Mouse (Mus musculus): ENCODE data around the gene Cope. TPM values are rescaled to one million over a fixed set of nuclear protein-coding genes. Genes with fewer than 3 reads are reported as not detected.

Gene Cope
- polyA plus RNA-seq (2014; fragmentation: Illumina TruSeq; extraction: RNeasy Lipid Tissue Mini Kit (QIAGEN cat#74804); ENCODE audit: low read depth, low replicate concordance): 0.82 TPM

GRCm38 (mm10) chr8:70302358-70302890 is at the start of gene Cope, which contains the start of gene Ddx49:
TSS of gene Cope (plus strand) at chr8:70302518.
TSS of gene Ddx49 (minus strand) at chr8:70302489.

DNA sequence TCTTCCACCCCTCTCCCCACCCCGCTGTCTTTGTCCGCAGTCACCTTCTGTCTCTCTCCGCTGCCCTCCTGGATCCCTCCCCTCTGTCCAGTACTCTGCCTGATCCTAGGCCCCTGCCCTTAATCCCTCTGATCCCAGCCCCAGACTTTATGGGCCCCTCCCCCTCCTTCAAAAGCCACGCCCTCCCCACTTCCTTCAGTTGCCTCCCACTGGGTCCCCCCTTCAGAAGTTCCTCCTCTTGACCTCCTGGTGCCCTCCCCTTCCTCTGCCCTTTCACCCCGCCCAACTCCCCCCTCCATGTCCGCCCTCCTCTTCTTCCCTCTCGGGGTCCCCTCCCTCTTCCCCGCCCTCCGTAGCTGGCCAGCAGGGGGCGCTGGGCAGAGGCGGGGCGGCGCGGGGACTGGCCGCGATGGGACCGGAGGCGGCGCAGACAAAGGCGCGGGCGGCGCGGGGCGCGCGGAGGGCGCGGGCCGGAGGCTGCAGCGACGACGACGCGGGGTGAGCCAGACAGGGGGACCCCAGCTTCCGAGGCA is 19.6 kb upstream of the Cope start, which contains the start of gene Homer3:
Gene Homer3, plus strand, starts transcription at position 225 of the 533 bp plus-strand sequence.

DNA sequence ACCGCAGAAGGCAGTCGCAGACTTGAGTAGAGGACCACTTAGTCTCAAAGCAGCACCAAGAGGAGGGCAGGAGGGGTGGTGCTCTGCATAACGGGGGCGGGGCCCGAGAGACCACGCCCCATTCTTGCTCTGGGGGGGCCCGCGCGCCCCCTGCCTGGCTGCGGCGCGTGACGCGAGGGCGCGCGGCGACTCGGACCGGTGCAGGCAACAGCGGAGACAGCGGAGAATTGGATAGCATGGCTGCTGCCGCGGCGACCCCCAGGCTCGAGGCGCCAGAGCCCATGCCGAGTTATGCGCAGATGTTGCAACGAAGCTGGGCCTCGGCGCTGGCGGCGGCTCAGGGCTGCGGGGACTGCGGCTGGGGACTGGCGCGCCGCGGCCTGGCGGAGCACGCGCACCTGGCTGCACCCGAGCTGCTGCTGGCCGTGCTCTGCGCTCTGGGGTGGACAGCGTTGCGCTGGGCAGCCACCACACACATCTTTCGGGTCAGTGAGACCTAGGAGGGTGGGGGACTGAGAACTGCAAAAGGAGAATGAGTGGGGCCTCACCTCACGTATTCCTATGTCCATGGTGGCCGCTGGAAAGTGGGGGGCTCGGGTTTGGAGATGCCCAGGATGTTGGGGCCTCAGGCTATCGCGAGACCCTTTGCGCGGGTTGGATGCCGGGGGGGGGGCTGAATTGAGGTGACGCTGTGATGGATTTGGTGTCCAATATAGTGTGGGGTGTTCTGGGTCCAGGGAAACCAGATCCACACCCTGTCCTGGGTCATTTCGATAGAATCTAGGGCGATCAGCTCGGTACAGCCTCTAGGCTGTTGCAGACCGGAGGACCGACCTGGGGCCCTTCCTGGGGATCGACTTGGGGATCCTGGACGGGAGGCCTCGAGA is 13.5 kb downstream of the Cope start, which contains the start of gene Cers1:
Gene Cers1, plus strand, starts transcription at position 152 of the 887 bp plus-strand sequence.

GRCm38 (mm10) chr8:70329124-70329834 is 27.0 kb downstream of the Cope start, which contains the start of gene Gdf1:
TSS of gene Gdf1 (plus strand) at chr8:70329817.

GRCm38 (mm10) chr8:70353194-70353817 is 51.0 kb downstream of the Cope start, which contains the start of gene Upf1:
TSS of gene Upf1 (minus strand) at chr8:70353278.

Other genes starting within 250 kb of the Cope start
- not detected for gene Tm6sf2, start 229.6 kb upstream of the Cope start, polyA plus RNA-seq (2014; fragmentation: Illumina TruSeq; extraction: RNeasy Lipid Tissue Mini Kit (QIAGEN cat#74804); ENCODE audit: low read depth, low replicate concordance)
- gene Hapln4, start 219.1 kb upstream of the Cope start, polyA plus RNA-seq (2014; fragmentation: Illumina TruSeq; extraction: RNeasy Lipid Tissue Mini Kit (QIAGEN cat#74804); ENCODE audit: low read depth, low replicate concordance): not detected
- not detected for gene Ncan, start 181.6 kb upstream of the Cope start, polyA plus RNA-seq (2014; fragmentation: Illumina TruSeq; extraction: RNeasy Lipid Tissue Mini Kit (QIAGEN cat#74804); ENCODE audit: low read depth, low replicate concordance)
- gene Nr2c2ap, start 171.2 kb upstream of the Cope start, polyA plus RNA-seq (2014; fragmentation: Illumina TruSeq; extraction: RNeasy Lipid Tissue Mini Kit (QIAGEN cat#74804); ENCODE audit: low read depth, low replicate concordance): 1.6 TPM
- 0.52 TPM for gene Rfxank, start 163.4 kb upstream of the Cope start, polyA plus RNA-seq (2014; fragmentation: Illumina TruSeq; extraction: RNeasy Lipid Tissue Mini Kit (QIAGEN cat#74804); ENCODE audit: low read depth, low replicate concordance)
- 11.1 TPM for gene Borcs8, start 163.0 kb upstream of the Cope start, polyA plus RNA-seq (2014; fragmentation: Illumina TruSeq; extraction: RNeasy Lipid Tissue Mini Kit (QIAGEN cat#74804); ENCODE audit: low read depth, low replicate concordance)
- not detected for gene Mef2b, start 162.8 kb upstream of the Cope start, polyA plus RNA-seq (2014; fragmentation: Illumina TruSeq; extraction: RNeasy Lipid Tissue Mini Kit (QIAGEN cat#74804); ENCODE audit: low read depth, low replicate concordance)
- 7.5 TPM for gene Tmem161a, start 130.2 kb upstream of the Cope start, polyA plus RNA-seq (2014; fragmentation: Illumina TruSeq; extraction: RNeasy Lipid Tissue Mini Kit (QIAGEN cat#74804); ENCODE audit: low read depth, low replicate concordance)
- gene Slc25a42, start 90.2 kb upstream of the Cope start, polyA plus RNA-seq (2014; fragmentation: Illumina TruSeq; extraction: RNeasy Lipid Tissue Mini Kit (QIAGEN cat#74804); ENCODE audit: low read depth, low replicate concordance): 3.5 TPM
- 5.9 TPM for gene Sugp2, start 68.3 kb upstream of the Cope start, polyA plus RNA-seq (2014; fragmentation: Illumina TruSeq; extraction: RNeasy Lipid Tissue Mini Kit (QIAGEN cat#74804); ENCODE audit: low read depth, low replicate concordance)
- 0.29 TPM for gene Armc6, start 68.1 kb upstream of the Cope start, polyA plus RNA-seq (2014; fragmentation: Illumina TruSeq; extraction: RNeasy Lipid Tissue Mini Kit (QIAGEN cat#74804); ENCODE audit: low read depth, low replicate concordance)
- not detected for gene Homer3, start 19.7 kb upstream of the Cope start, polyA plus RNA-seq (2014; fragmentation: Illumina TruSeq; extraction: RNeasy Lipid Tissue Mini Kit (QIAGEN cat#74804); ENCODE audit: low read depth, low replicate concordance)
- gene Ddx49, start within 50 bp of the Cope start, polyA plus RNA-seq (2014; fragmentation: Illumina TruSeq; extraction: RNeasy Lipid Tissue Mini Kit (QIAGEN cat#74804); ENCODE audit: low read depth, low replicate concordance): 4.1 TPM
- gene Cers1, start 13.3 kb downstream of the Cope start, polyA plus RNA-seq (2014; fragmentation: Illumina TruSeq; extraction: RNeasy Lipid Tissue Mini Kit (QIAGEN cat#74804); ENCODE audit: low read depth, low replicate concordance): not detected
- not detected for gene Gdf1, start 27.3 kb downstream of the Cope start, polyA plus RNA-seq (2014; fragmentation: Illumina TruSeq; extraction: RNeasy Lipid Tissue Mini Kit (QIAGEN cat#74804); ENCODE audit: low read depth, low replicate concordance)
- 4.0 TPM for gene Upf1, start 50.8 kb downstream of the Cope start, polyA plus RNA-seq (2014; fragmentation: Illumina TruSeq; extraction: RNeasy Lipid Tissue Mini Kit (QIAGEN cat#74804); ENCODE audit: low read depth, low replicate concordance)
- gene Comp, start 71.0 kb downstream of the Cope start, polyA plus RNA-seq (2014; fragmentation: Illumina TruSeq; extraction: RNeasy Lipid Tissue Mini Kit (QIAGEN cat#74804); ENCODE audit: low read depth, low replicate concordance): not detected
- gene Crtc1, start 137.1 kb downstream of the Cope start, polyA plus RNA-seq (2014; fragmentation: Illumina TruSeq; extraction: RNeasy Lipid Tissue Mini Kit (QIAGEN cat#74804); ENCODE audit: low read depth, low replicate concordance): 2.6 TPM
- gene Klhl26, start 174.4 kb downstream of the Cope start, polyA plus RNA-seq (2014; fragmentation: Illumina TruSeq; extraction: RNeasy Lipid Tissue Mini Kit (QIAGEN cat#74804); ENCODE audit: low read depth, low replicate concordance): 5.4 TPM
- 0.82 TPM for gene Tmem59l, start 184.8 kb downstream of the Cope start, polyA plus RNA-seq (2014; fragmentation: Illumina TruSeq; extraction: RNeasy Lipid Tissue Mini Kit (QIAGEN cat#74804); ENCODE audit: low read depth, low replicate concordance)
- not detected for gene Crlf1, start 190.6 kb downstream of the Cope start, polyA plus RNA-seq (2014; fragmentation: Illumina TruSeq; extraction: RNeasy Lipid Tissue Mini Kit (QIAGEN cat#74804); ENCODE audit: low read depth, low replicate concordance)
- not detected for gene Rex1bd, start 204.2 kb downstream of the Cope start, polyA plus RNA-seq (2014; fragmentation: Illumina TruSeq; extraction: RNeasy Lipid Tissue Mini Kit (QIAGEN cat#74804); ENCODE audit: low read depth, low replicate concordance)
- 3.9 TPM for gene Uba52, start 208.3 kb downstream of the Cope start, polyA plus RNA-seq (2014; fragmentation: Illumina TruSeq; extraction: RNeasy Lipid Tissue Mini Kit (QIAGEN cat#74804); ENCODE audit: low read depth, low replicate concordance)
- 5.1 TPM for gene Fkbp8, start 225.2 kb downstream of the Cope start, polyA plus RNA-seq (2014; fragmentation: Illumina TruSeq; extraction: RNeasy Lipid Tissue Mini Kit (QIAGEN cat#74804); ENCODE audit: low read depth, low replicate concordance)
- gene Kxd1, start 225.4 kb downstream of the Cope start, polyA plus RNA-seq (2014; fragmentation: Illumina TruSeq; extraction: RNeasy Lipid Tissue Mini Kit (QIAGEN cat#74804); ENCODE audit: low read depth, low replicate concordance): 8.0 TPM
- gene Ell, start 236.9 kb downstream of the Cope start, polyA plus RNA-seq (2014; fragmentation: Illumina TruSeq; extraction: RNeasy Lipid Tissue Mini Kit (QIAGEN cat#74804); ENCODE audit: low read depth, low replicate concordance): 0.58 TPM